In genomic region chr10:127856376-127856775, GRCm38 (mm10) we compare ENCODE assay signal across 33 mouse cellular contexts. TPM values are rescaled to one million over a fixed set of nuclear protein-coding genes. Genes with fewer than 3 reads are reported as not detected.
DNase-seq lines count a peak whose midpoint lies in the region; ATAC-seq lines count a peak whose summit lies in the region.
"Had no signal": no experiment of that assay in that cellular context is flagged by ENCODE, and none has a peak within 500 bp of the region (broad histone marks: within the 10 kb centered on the region; RNA-seq: fewer than 3 reads in every experiment).

No protein-coding gene starts in this region.

- no peak overlapping the region for H3K4me2 ChIP-seq in forebrain, embryonic 15.5 days (replicated peaks)
- H3K4me2 ChIP-seq: embryonic facial prominence, embryonic 15.5 days; heart, embryonic 13.5 days; hindbrain, embryonic 12.5 days; kidney, embryonic 15.5 days; limb, embryonic 15.5 days; lung, embryonic 14.5 days; midbrain, embryonic 13.5 days; neural tube, embryonic 12.5 days had no signal

- no peaks in the 10 kb centered on the region for H3K9me3 ChIP-seq in forebrain, embryonic 15.5 days
- H3K9me3 ChIP-seq: embryonic facial prominence, embryonic 15.5 days; G1E; heart, embryonic 13.5 days; hindbrain, embryonic 12.5 days; kidney, embryonic 15.5 days; limb, embryonic 15.5 days; midbrain, embryonic 13.5 days; neural tube, embryonic 12.5 days had no signal

- no peaks in the 10 kb centered on the region for H3K4me1 ChIP-seq in forebrain, embryonic 15.5 days
- H3K4me1 ChIP-seq: embryonic facial prominence, embryonic 15.5 days; heart, embryonic 13.5 days; hindbrain, embryonic 12.5 days; kidney, embryonic 15.5 days; limb, embryonic 15.5 days; megakaryocyte, embryonic 14.5 days; midbrain, embryonic 13.5 days; neural tube, embryonic 12.5 days had no signal

- peak; percentile 12 for DNase-seq in layer of hippocampus, adult 11-12 months (ENCODE audit: low spot score)
- no peak for DNase-seq in layer of hippocampus, postnatal 10 days (ENCODE audit: low spot score in 2 of 2)
- DNase-seq in right cerebral cortex, postnatal 4 days, result peak; percentile 28
- DNase-seq in right cerebral cortex, postnatal 36 days (ENCODE audit: low spot score in 2 of 2), result no peak
- peak; percentile 85 to 87 for DNase-seq in cerebellum, postnatal 10 days
- no peak for DNase-seq in neural tube, embryonic 10.5 days (ENCODE audit: extremely low spot score, low spot score)
- DNase-seq: adrenal gland, adult 2 months; B cell, adult 2 months; heart, adult 18-20 months; heart, postnatal 14 days; kidney, adult 11 months; kidney, postnatal 36 days; lung, embryonic 14.5 days; thymus, adult 2 months; thymus, postnatal 4 days had no signal

- no peaks in the 10 kb centered on the region for H3K27me3 ChIP-seq in forebrain, embryonic 15.5 days
- H3K27me3 ChIP-seq: embryonic facial prominence, embryonic 15.5 days; heart, embryonic 13.5 days; hindbrain, embryonic 12.5 days; kidney, embryonic 15.5 days; limb, embryonic 15.5 days; midbrain, embryonic 13.5 days; neural tube, embryonic 12.5 days had no signal

- no peak overlapping the region for H3K27ac ChIP-seq in forebrain, embryonic 15.5 days (replicated peaks)
- H3K27ac ChIP-seq: embryonic facial prominence, embryonic 15.5 days; heart, embryonic 13.5 days; hindbrain, embryonic 12.5 days; kidney, embryonic 15.5 days; limb, embryonic 15.5 days; liver, embryonic 14.5 days; midbrain, embryonic 13.5 days; neural tube, embryonic 12.5 days; stomach, postnatal 0 days had no signal

- H3K9ac ChIP-seq in forebrain, embryonic 15.5 days (replicated peaks), result no peak overlapping the region
- H3K9ac ChIP-seq: embryonic facial prominence, embryonic 15.5 days; heart, embryonic 13.5 days; hindbrain, embryonic 12.5 days; kidney, embryonic 15.5 days; limb, embryonic 15.5 days; liver, embryonic 14.5 days; lung, embryonic 14.5 days; midbrain, embryonic 13.5 days; neural tube, embryonic 12.5 days had no signal

- ATAC-seq in forebrain, embryonic 15.5 days (replicated peaks), result no peak
- ATAC-seq: forebrain, embryonic 14.5 days; midbrain, embryonic 13.5 days had no signal

- no peaks in the 10 kb centered on the region for H3K36me3 ChIP-seq in forebrain, embryonic 15.5 days
- H3K36me3 ChIP-seq: embryonic facial prominence, embryonic 15.5 days; G1E; heart, embryonic 13.5 days; hindbrain, embryonic 12.5 days; kidney, embryonic 15.5 days; limb, embryonic 15.5 days; midbrain, embryonic 13.5 days; neural tube, embryonic 12.5 days had no signal

- no peak overlapping the region for H3K4me3 ChIP-seq in forebrain, embryonic 15.5 days
- H3K4me3 ChIP-seq: embryonic facial prominence, embryonic 15.5 days; heart, embryonic 13.5 days; hindbrain, embryonic 12.5 days; kidney, embryonic 15.5 days; limb, embryonic 15.5 days; megakaryocyte, embryonic 14.5 days; midbrain, embryonic 13.5 days; neural tube, embryonic 12.5 days had no signal

RNA-seq across cellular contexts. Expression of gene Rdh19, which starts 6.6 kb away (rescaled TPM):
- not detected for total RNA-seq in layer of hippocampus, postnatal 10 days (2021)
- polyA plus RNA-seq in forebrain, embryonic 15.5 days (2015; fragmentation: Nextera tagmentation; extraction: Ambion mirVana), result not detected in 2 replicates
- total RNA-seq: adrenal gland, adult 2 months; CH12.LX; common myeloid progenitor, adult 5-6 weeks; gastrocnemius, adult 8-10 months; heart, adult 18-20 months; heart, postnatal 14 days; left cerebral cortex, adult 18-20 months; left cerebral cortex, postnatal 25 days had no signal
- polyA plus RNA-seq: adrenal gland, adult 2 months; embryonic facial prominence, embryonic 15.5 days; forebrain, embryonic 14.5 days; G1E; heart, embryonic 13.5 days; hindbrain, embryonic 12.5 days; limb, embryonic 15.5 days; lung, embryonic 14.5 days; midbrain, embryonic 13.5 days; neural tube, embryonic 12.5 days; stomach, postnatal 0 days; thymus, adult 2 months had no signal

RNA-seq across cellular contexts. Expression of gene Rdh16f2, which starts 9.9 kb away (rescaled TPM):
- not detected for total RNA-seq in layer of hippocampus, postnatal 10 days (2021)
- not detected in 2 replicates for polyA plus RNA-seq in forebrain, embryonic 15.5 days (2015; fragmentation: Nextera tagmentation; extraction: Ambion mirVana)
- total RNA-seq: CH12.LX; common myeloid progenitor, adult 5-6 weeks; gastrocnemius, adult 8-10 months; heart, adult 18-20 months; heart, postnatal 14 days; left cerebral cortex, adult 18-20 months; left cerebral cortex, postnatal 25 days had no signal
- polyA plus RNA-seq: adrenal gland, adult 2 months; embryonic facial prominence, embryonic 15.5 days; forebrain, embryonic 14.5 days; heart, embryonic 13.5 days; hindbrain, embryonic 12.5 days; limb, embryonic 15.5 days; lung, embryonic 14.5 days; midbrain, embryonic 13.5 days; neural tube, embryonic 12.5 days; stomach, postnatal 0 days; thymus, adult 2 months had no signal

RNA-seq across cellular contexts. Expression of gene Rdh7, which starts 32.2 kb away (rescaled TPM):
- not detected for total RNA-seq in layer of hippocampus, postnatal 10 days (2021)
- polyA plus RNA-seq in forebrain, embryonic 15.5 days (2015; fragmentation: Nextera tagmentation; extraction: Ambion mirVana), result not detected in 2 replicates
- total RNA-seq: CH12.LX; common myeloid progenitor, adult 5-6 weeks; G1E; heart, adult 18-20 months; heart, postnatal 14 days; left cerebral cortex, adult 18-20 months; left cerebral cortex, postnatal 25 days had no signal
- polyA plus RNA-seq: embryonic facial prominence, embryonic 15.5 days; forebrain, embryonic 14.5 days; G1E; heart, embryonic 13.5 days; hindbrain, embryonic 12.5 days; kidney, embryonic 15.5 days; limb, embryonic 15.5 days; lung, embryonic 14.5 days; midbrain, embryonic 13.5 days; neural tube, embryonic 12.5 days had no signal

RNA-seq across cellular contexts. Expression of gene Sdr9c7, which starts 41.9 kb away (rescaled TPM):
- total RNA-seq in layer of hippocampus, postnatal 10 days (2021), result not detected
- not detected in 2 replicates for polyA plus RNA-seq in forebrain, embryonic 15.5 days (2015; fragmentation: Nextera tagmentation; extraction: Ambion mirVana)
- total RNA-seq: CH12.LX; common myeloid progenitor, adult 5-6 weeks; gastrocnemius, adult 8-10 months; heart, adult 18-20 months; left cerebral cortex, adult 18-20 months; left cerebral cortex, postnatal 25 days had no signal
- polyA plus RNA-seq: forebrain, embryonic 14.5 days; G1E; heart, embryonic 13.5 days; hindbrain, embryonic 12.5 days; liver, embryonic 14.5 days; lung, embryonic 14.5 days; midbrain, embryonic 13.5 days; neural tube, embryonic 12.5 days had no signal

RNA-seq across cellular contexts. Expression of gene Rdh16, which starts 55.4 kb away (rescaled TPM):
- total RNA-seq in layer of hippocampus, postnatal 10 days (2021), result under 1 TPM in 1 of 2 experiments, not detected in 1; 0.11 TPM
- polyA plus RNA-seq in forebrain, embryonic 15.5 days (2015; fragmentation: Nextera tagmentation; extraction: Ambion mirVana), result 0.08 TPM in 1 of 2 replicates, not detected in the other
- total RNA-seq: CH12.LX; common myeloid progenitor, adult 5-6 weeks; heart, postnatal 14 days had no signal
- polyA plus RNA-seq: embryonic facial prominence, embryonic 15.5 days; G1E; heart, embryonic 13.5 days; hindbrain, embryonic 12.5 days; liver, embryonic 14.5 days; lung, embryonic 14.5 days; midbrain, embryonic 13.5 days; neural tube, embryonic 12.5 days had no signal

Comparison
In these comparisons a context has a peak if more than half of its experiments do, and no peak if none do; other contexts are left out.
1. DNase-seq: peak in layer of hippocampus, adult 11-12 months (single experiment), right cerebral cortex, postnatal 4 days (single experiment) and cerebellum, postnatal 10 days (2 of 2); none in layer of hippocampus, postnatal 10 days (0 of 2), right cerebral cortex, postnatal 36 days (0 of 2) and neural tube, embryonic 10.5 days (single experiment).